Mouse (Mus musculus) CD4-positive, CD25-positive, alpha-beta regulatory T cell, adult 4 months (primary cell): Measurements from ENCODE around the gene Fbxl17. TPM values are rescaled to one million over a fixed set of nuclear protein-coding genes. Genes with fewer than 3 reads are reported as not detected.

Experiments
- ATAC-seq: one replicate; pipeline ENCODE4 v1.8.0; 2017
- polyA plus RNA-seq, 2 experiments: library from polyadenylated mRNA; unstranded; fragments of 100-300 nt; shearing (Covaris generic); gene quantifications; one replicate each; pipeline ENCODE4 v1.2.1; 2017

The Fbxl17 gene
- polyA plus RNA-seq, 2 experiments from 2014 or later = 5.0 to 11.7 TPM

DNA sequence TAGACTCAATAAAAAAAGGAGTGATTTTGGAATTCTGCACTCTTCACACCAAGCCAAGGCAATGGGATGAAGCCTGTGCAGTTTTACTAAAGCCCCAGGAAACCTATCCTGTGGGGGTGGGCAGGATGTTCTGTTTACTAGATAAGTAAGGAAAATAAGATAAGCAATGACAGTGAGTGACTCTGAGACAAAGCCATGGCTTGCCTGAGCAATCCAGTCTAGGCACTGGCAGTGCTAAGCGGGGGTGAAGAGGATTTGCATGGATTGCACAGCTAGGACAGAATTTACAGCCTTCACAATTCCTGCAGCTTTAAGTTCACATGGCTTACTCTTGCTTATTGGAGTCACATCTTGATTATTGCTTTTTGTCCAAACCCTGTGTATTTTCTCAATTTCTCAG is 335.5 kb downstream of the Fbxl17 start:
- ATAC-seq = no peak

DNA sequence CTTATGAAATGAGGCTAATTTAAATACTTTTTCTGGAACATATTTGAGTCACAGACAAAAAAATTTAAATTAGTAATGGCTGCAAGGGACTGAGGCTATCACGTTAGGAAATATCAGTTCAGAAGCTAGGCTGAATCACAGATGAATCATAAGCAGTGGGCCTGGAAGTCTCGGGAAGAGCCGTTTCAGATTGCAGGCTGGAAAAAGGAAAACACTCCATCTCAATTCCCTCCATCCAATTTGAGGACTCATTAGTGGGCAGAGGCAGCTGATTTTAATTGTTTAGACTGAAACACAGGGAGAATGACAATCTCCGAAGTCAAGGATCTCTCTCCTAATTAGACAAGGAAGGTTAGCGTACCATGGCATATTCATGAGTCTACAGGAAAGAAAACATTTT is 337.9 kb downstream of the Fbxl17 start:
- ATAC-seq = no peak

DNA sequence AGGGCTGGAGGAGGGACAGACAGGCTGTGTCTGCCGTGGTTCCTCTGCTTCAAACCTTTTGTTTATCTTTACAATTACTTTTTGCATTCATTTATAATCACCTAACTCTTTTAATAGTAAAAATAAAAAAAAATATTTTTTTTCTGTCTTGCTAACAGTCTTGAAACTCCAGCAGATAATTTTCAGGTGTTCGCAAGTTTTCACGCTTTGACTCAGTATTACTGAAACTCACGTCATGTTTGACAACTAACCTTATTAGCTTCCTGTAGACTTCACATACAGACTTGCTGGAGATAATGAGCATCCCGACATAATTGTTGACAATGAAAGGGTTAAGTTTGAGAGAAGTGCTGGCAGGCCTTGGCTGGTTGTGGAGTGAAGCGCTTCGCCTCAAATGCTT is 340.6 kb downstream of the Fbxl17 start:
- ATAC-seq = no peak

DNA sequence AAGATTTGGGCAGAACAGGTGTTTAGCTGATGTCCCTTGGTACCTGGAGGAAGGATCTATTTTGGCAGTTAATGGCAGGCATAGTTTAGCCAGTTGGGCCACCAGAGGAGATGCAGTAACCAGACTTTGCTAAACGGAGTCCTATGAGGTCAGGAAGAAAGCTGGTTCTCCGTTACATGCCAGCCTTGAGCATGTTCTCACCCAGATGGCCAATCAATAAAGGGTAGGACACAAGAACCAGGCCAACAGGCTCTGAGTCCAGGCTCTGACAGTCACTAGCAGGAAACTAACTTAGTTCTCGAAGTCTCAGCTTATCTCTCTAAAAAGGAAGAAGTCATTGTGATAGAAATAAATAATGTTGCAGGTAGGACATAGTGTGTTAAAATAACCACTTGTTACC is 341.4 kb downstream of the Fbxl17 start:
- no peak for ATAC-seq

DNA sequence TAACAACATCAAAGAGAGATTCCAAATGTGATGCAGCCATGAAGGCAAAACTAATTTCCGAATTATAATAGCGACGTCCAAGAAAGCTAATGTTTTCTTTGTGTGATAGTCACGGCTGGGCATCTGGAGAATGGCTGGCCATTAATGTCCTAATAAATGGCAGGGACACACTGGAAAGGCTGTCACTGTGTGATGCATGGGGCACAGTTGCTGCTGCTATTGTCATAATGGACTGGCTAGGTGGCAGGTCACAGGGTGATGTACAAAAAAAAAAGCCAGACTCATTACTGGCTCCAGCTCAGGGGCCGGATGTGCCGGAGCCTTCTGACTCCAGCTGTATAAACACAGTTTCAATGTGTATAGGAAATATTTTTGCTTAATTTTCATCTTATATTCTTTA is 341.9 kb downstream of the Fbxl17 start:
- ATAC-seq = no peak

GRCm38 (mm10) chr17:63157019-63157418 is 342.8 kb downstream of the Fbxl17 start:
- no peak for ATAC-seq

DNA sequence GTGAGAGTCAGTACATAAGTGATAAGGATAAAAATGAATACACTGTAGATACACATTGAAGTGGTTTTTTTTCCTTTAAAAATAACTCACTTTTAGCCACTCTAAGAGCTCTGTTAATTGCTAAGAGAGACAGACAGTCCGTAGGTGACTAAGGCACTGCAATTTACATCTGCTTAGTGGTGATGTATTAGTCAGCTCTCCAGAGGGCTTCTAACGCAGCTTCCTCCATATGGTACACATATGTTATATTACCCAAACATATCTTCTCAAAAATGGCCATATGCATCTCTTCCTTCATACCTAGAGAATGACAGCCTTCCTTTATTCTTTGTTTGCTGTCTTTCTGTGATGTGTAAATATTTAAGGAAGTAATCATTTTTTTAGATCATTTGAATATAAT is 353.3 kb downstream of the Fbxl17 start:
- no peak for ATAC-seq

GRCm38 (mm10) chr17:63145751-63146491 is 353.9 kb downstream of the Fbxl17 start:
- no peak for ATAC-seq

DNA sequence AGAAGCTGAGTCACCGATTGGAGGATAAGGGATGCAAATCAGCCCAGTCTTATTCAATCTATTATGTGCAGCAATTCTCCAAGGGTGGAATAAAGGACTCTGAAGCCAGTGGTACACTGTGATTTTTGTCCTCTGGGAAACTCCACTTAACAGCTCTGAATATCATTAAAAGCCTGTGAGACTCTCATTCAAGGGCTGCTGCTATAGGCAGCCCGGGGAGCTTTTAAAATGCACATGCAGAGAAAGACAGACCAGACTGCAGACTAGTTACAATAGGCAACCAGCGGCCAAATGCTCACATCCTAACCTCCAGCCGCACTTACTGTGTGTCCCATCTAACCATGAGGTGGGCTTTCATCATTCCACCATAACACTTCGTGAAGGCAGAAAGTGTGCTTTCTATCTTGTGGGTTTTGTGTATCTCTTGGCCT is 354.5 kb downstream of the Fbxl17 start:
- ATAC-seq = no peak

DNA sequence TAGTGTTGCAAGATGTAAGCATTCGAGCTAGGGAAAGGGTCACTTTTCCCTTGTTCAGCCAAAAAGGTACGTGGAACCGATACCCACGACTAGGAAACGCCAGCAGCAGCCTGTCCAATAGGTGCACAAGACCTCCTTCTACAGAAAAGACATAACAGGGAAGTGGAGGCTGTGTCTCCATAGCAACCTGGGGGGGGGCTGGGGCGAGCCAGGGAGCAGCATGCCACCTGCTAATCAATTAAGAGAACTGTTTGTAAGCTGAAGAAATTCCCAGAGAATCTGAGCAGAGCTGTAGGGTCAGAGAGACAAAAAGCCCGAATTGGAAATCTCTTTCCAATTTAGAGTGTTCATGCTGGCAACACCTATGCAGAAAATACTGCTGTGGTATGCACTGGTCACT is 356.0 kb downstream of the Fbxl17 start:
- ATAC-seq = no peak

DNA sequence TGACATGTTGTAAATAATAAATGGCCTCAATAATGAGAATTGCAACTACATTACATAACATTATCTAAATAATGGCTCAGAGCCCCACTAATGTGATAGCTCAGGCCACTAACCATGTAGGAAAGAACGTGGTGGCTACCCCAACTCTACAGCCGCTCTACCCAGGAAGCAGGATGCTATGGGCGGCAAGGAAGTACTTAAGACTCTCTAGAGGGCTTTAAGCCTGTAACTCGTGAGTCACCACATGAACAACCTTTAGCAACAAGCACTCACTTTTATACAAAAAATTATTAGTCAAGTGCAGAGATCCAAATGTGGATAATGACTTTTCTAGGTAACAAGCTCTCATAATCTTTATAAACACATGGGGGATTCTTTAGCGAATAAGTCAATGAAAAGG is 365.0 kb downstream of the Fbxl17 start:
- ATAC-seq = no peak

DNA sequence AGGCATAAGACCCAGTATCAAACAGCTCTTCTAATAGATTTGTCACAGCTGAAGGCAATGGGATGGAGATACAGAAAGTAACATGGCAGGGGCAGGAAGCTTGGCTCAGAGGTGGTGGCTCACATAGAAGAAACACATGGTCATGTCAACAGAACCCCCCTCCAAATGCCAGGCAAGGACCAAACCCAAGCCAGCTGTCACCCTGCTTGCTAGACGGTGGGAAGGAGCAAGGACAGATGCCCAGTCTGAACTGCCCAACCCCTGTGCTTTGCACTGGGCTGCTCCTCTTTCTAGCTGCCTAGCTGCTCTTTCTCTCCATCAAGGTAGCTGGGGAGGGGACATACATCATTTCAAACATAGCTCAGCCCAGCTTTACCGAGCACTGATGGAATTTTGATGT is 377.4 kb downstream of the Fbxl17 start:
- ATAC-seq = no peak

- ATAC-seq = no peak
Observed at GRCm38 (mm10) chr17:63119701-63120100, 380.1 kb downstream of the Fbxl17 start.

GRCm38 (mm10) chr17:63119077-63119476 is 380.7 kb downstream of the Fbxl17 start:
- no peak for ATAC-seq

GRCm38 (mm10) chr17:63117130-63117529 is 382.7 kb downstream of the Fbxl17 start:
- ATAC-seq = no peak

GRCm38 (mm10) chr17:63114399-63115085 is 385.3 kb downstream of the Fbxl17 start:
- ATAC-seq = no peak

- no peak for ATAC-seq
Observed at GRCm38 (mm10) chr17:63112826-63113225, 387.0 kb downstream of the Fbxl17 start.

DNA sequence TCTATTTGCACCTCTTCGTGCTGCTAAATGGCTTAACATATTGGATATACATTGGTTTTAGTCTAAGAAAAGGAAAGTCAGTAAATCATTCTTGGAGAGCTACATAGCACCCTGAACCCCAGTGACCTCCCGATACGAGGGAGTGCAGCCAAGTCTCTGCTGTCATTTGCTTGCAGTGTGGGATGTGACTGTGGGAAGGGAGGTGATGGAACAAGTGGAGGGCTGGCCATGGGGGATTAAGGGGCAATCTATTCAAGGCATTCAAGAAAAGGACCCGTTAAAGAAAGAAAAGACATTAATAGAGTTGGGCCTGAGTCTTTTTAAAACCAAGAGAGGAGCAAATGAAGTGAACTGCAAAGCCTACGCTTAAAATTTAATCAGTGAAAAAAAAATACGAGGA is 388.8 kb downstream of the Fbxl17 start:
- ATAC-seq = no peak

DNA sequence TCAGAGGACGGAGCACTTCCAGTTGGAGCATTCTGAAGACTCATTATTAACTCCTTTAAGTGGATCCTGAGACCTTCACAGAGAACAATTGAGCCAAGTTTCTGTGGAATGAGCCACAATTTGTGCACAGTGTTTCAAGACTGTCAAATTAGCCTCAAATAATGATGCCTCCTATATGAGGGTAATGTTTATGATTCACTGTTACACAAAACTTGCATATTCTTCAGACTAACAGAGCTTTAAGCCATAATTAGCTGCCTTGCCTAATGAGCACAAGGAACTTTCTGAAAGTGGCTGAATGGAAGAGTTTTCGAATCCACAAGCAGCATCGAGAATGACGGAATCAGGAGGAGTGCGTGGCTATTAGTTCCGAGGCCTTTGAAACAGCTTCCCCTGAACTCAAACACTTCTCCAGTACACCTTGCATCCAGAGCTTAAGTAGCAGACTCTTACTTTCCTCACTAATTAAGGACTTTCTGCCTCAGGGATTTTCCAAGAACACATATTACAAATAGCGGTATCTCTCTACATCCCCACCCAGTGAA is 389.5 kb downstream of the Fbxl17 start:
- ATAC-seq = no peak

DNA sequence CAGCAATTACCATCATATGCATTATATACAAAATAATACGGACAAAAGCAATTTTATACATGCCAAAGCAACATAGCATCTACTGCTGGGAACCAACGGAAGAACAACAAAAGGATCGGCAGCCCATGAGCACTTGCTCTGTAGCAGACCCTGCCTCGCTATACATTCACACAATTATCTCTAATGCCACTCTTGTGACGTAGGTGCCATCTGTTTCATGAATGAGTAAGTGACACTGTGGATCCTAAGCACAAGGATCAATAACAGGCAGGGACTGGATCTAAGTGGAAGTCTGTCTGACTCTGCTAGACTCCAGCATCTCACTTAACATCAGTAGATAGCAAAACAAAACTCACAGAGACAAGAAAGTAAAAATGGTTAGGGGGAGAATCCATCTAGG is 391.8 kb downstream of the Fbxl17 start:
- no peak for ATAC-seq

DNA sequence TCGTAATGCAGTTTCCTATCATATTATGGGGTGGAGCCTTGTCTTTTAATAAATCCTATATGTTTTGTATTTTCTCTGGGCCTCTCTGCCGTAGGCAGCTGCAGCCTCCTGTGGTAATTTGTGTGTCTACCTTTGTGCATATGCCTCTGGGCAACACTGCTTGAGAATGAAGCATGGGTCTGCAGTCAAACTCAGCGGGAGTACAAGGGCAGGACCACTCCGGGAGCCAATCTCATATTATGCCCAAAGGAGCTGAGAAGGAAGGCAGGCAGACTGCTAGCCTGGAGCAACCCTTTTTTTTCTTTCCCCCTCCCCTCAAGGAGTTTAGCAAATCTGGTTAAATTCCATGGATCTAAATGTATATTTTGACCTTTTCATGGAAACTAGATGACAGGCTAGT is 392.3 kb downstream of the Fbxl17 start:
- ATAC-seq = no peak

- ATAC-seq = no peak
Observed at GRCm38 (mm10) chr17:63095553-63095952, 404.3 kb downstream of the Fbxl17 start.

GRCm38 (mm10) chr17:63095017-63095416 is 404.8 kb downstream of the Fbxl17 start:
- no peak for ATAC-seq

GRCm38 (mm10) chr17:63093184-63093583 is 406.6 kb downstream of the Fbxl17 start:
- ATAC-seq = peak; percentile 67
